Mouse (Mus musculus) lung, embryonic 16.5 days (tissue): ENCODE data around the gene Dtnb. TPM values are rescaled to one million over a fixed set of nuclear protein-coding genes. Genes with fewer than 3 reads are reported as not detected.

Source experiments
- ATAC-seq: fragments of 200-750 bp; cut with Nextera tagmentation; 2 replicates; pipeline ENCODE4 v1.8.0; 2017; ENCODE audit warnings: low read depth, mild to moderate bottlenecking, moderate library complexity
- H3K27ac ChIP-seq: fragments of 300-500 bp; sonication (generic); 2 replicates; pipeline ENCODE4 v1.5.1; 2014; ENCODE audit warnings: mild to moderate bottlenecking, control low read depth, low read length
- H3K27me3 ChIP-seq: fragments of 300-500 bp; sonication (generic); 2 replicates; pipeline ENCODE4 v1.6.1; 2014; ENCODE audit warnings: low read depth, low read length, mixed read lengths; ENCODE audit not compliant: control insufficient read depth, insufficient read depth
- H3K36me3 ChIP-seq: fragments of 300-500 bp; sonication (generic); 2 replicates; pipeline ENCODE4 v1.6.1; 2014; ENCODE audit warnings: low read length; ENCODE audit not compliant: control insufficient read depth, insufficient read depth
- H3K4me1 ChIP-seq: fragments of 300-500 bp; sonication (generic); replicated peaks from 2 replicates; pipeline ENCODE4 v1.6.1; 2014; ENCODE audit warnings: low read length, mixed read lengths; ENCODE audit not compliant: control insufficient read depth, insufficient read depth
- H3K4me2 ChIP-seq: fragments of 300-500 bp; sonication (generic); 2 replicates; pipeline ENCODE4 v1.6.1; 2014; ENCODE audit warnings: low read depth, low read length, control low read depth
- H3K4me3 ChIP-seq: fragments of 300-500 bp; sonication (generic); 2 replicates; pipeline ENCODE4 v1.5.1; 2014; ENCODE audit warnings: mild to moderate bottlenecking, low read length, control low read depth
- H3K9ac ChIP-seq: fragments of 300-500 bp; sonication (generic); 2 replicates; pipeline ENCODE4 v1.6.1; 2014; ENCODE audit warnings: low read length, control low read depth
- H3K9me3 ChIP-seq: fragments of 300-500 bp; sonication (generic); 2 replicates; pipeline ENCODE4 v1.6.1; 2016; ENCODE audit warnings: low read length; ENCODE audit not compliant: control insufficient read depth
- WGBS: fragments of 180-500 bp; shearing (Covaris S2); extraction: QIAGEN DNeasy Blood & Tissue Kit; methylation state at CpG from one replicate; pipeline ENCODE4 v1.1.7; 2014; 5-methylcytosine and 5-hydroxymethylcytosine counted together
- polyA plus RNA-seq: library from polyadenylated mRNA; unstranded; fragments of >200 nt; fragmentation: Nextera tagmentation; extraction: Ambion mirVana; gene quantifications from 2 replicates; pipeline ENCODE4 v1.2.1, GENCODE M21; 2015

Dtnb gene
- polyA plus RNA-seq, 1 experiment from 2014 or later, result 28.2 TPM

- Histone ChIP-seq H3K4me2 (no peak overlapping the region), H3K36me3 (0 out of 2 replicates have a peak, but pooled peaks cover 1% of the 10 kb centered on the region), H3K9ac (no peak overlapping the region), H3K9me3 (no peaks in the 10 kb centered on the region), H3K4me3 (no peak overlapping the region), H3K27me3 (no peaks in the 10 kb centered on the region), H3K27ac (no peak overlapping the region), H3K4me1 (peaks cover 8% of the 10 kb centered on the region)
- ATAC-seq, result no peak
- 79% methylated on average over 4 of the region's 4 CpGs for whole genome bisulfite sequencing
Observed at GRCm38 (mm10) chr12:3747583-3747982, 175.4 kb downstream of the Dtnb start.

DNA sequence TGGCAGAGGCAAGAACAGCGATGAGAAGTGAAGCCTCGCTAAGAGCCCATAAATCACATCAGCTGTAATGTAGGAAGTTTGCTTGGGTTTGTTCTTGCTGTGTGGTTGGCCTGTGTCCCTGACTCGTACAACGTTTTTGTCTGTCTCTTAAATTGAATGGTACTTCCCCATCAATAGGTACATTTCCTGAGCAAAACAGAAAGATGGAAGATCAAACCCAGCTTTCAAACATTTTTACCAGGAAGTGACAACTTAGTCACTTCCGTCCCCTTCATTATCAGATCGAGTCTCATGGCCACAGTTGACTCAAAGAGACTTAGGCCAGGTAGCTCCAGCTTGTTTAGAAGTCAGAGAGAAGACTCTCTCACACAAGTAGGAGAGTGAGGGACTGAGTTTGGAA lies 183.3 kb downstream of the Dtnb start:
- 63% methylated on average over 6 of the region's 6 CpGs for WGBS
- Histone ChIP-seq H3K9ac (no peak overlapping the region), H3K27ac (no peak overlapping the region), H3K9me3 (no peaks in the 10 kb centered on the region), H3K27me3 (no peaks in the 10 kb centered on the region), H3K36me3 (0 out of 2 replicates have a peak, but pooled peaks cover 2% of the 10 kb centered on the region), H3K4me1 (no peaks in the 10 kb centered on the region), H3K4me3 (no peak overlapping the region), H3K4me2 (no peak overlapping the region)
- no peak for ATAC-seq

DNA sequence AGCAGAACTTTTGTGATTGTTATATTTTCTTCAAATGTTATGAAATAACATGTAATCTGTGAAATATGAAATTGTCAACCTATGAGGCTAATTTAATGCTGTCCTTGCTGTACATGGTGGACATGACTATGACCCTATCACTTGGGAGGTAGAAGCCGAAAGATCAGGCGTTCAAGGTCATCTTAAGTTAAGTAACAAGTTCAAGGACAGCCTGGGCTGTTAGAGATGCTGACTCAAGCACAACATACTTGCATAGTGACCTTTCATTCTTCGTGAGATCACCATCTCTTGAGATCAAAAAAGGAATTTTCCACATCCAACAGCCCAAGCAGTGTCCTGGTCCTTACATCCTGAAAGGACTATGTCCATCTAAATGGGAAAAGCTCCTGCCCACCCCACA lies 184.0 kb downstream of the Dtnb start:
- Histone ChIP-seq H3K9ac (no peak overlapping the region), H3K27ac (no peak overlapping the region), H3K4me2 (no peak overlapping the region), H3K4me1 (no peaks in the 10 kb centered on the region), H3K27me3 (no peaks in the 10 kb centered on the region), H3K36me3 (0 out of 2 replicates have a peak, but pooled peaks cover 2% of the 10 kb centered on the region), H3K4me3 (no peak overlapping the region), H3K9me3 (no peaks in the 10 kb centered on the region)
- 84% methylated on average over 3 of the region's 3 CpGs for WGBS
- ATAC-seq, result no peak

GRCm38 (mm10) chr12:3758127-3758526 lies 185.9 kb downstream of the Dtnb start:
- WGBS, result 61% methylated on average over 3 of the region's 3 CpGs
- Histone ChIP-seq H3K27ac (no peak overlapping the region), H3K9me3 (no peaks in the 10 kb centered on the region), H3K36me3 (no peaks in the 10 kb centered on the region), H3K9ac (no peak overlapping the region), H3K4me2 (no peak overlapping the region), H3K4me3 (no peak overlapping the region), H3K27me3 (no peaks in the 10 kb centered on the region), H3K4me1 (no peaks in the 10 kb centered on the region)
- no peak for ATAC-seq

DNA sequence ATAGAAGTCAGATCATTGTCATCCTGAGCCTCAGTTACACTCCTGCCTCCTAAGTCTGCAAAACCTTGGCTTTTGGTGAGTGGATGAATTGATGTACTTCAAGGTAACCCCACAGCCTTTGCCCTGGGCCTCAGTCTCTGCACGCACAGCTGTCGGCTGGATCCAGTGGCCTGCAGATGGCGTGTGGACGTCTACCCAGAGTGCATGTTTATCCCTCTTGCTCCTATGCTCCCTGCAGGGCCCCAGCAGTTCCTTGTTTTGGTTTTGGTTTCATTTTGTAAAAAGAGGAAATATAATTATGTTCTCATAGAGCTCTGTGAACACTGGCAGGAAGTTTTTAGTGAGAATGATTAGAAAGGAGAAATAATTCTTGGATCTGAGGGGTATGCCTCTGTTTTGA lies 187.2 kb downstream of the Dtnb start:
- ATAC-seq, result peak; percentile 91
- H3K27me3 ChIP-seq, result no peaks in the 10 kb centered on the region
- H3K4me2 ChIP-seq, result no peak overlapping the region
- no peaks in the 10 kb centered on the region for H3K9me3 ChIP-seq
- no peak overlapping the region for H3K4me3 ChIP-seq
- 12% methylated on average over 4 of the region's 4 CpGs for WGBS
- H3K4me1 ChIP-seq, result peaks cover 5% of the 10 kb centered on the region; the same call in 1 of the 2 replicates
- no peaks in the 10 kb centered on the region for H3K36me3 ChIP-seq
- peak overlapping the region; percentile 63 for H3K27ac ChIP-seq
- H3K9ac ChIP-seq, result 0 out of 2 replicates have a peak overlapping the region, but pooled peaks have one; percentile 3

- ATAC-seq, result no peak
- H3K4me1 ChIP-seq, result peaks cover 7% of the 10 kb centered on the region; the same call in 1 of the 2 replicates
Observed at GRCm38 (mm10) chr12:3760876-3761590, 188.9 kb downstream of the Dtnb start.

DNA sequence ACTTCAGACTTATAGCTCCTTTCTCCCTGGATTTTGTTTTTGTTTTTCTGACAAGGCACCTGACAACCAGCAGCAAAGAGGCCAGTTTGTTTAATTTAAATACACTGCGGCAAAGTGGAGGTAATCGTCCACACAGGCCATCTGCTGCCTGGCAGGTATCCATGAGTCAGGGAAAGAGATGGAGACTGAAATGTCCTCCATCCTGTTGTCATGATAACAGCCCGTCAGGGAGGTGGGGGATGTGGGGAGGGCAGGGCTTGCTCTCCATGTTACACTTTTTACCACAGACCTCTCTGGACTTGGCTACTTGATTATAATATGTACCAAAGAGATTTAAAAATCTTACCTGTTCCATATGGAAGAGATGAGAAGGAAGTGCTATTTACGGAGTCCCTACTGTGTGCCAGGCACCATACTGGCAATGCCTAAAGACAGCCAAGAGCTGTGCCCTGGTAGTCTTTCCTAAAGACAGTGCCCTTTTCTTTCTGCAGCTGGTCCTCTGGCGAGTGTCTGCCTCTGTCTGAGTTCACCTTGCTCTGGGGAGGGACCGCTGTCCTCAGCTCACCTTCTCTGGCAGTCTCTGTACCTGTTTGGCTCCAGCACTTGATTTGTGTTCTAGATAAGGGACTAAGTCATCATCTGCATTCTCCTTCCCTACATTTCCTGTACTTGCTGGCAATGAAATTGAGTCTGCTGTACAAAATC lies 189.6 kb downstream of the Dtnb start:
- no peaks in the 10 kb centered on the region for H3K9me3 ChIP-seq
- H3K27me3 ChIP-seq, result no peaks in the 10 kb centered on the region
- H3K27ac ChIP-seq, result no peak overlapping the region
- WGBS, result 59% methylated on average over 6 of the region's 6 CpGs
- ATAC-seq, result no peak
- H3K9ac ChIP-seq, result no peak overlapping the region
- no peak overlapping the region for H3K4me2 ChIP-seq
- H3K4me1 ChIP-seq, result peaks cover 7% of the 10 kb centered on the region; the same call in 1 of the 2 replicates
- no peak overlapping the region for H3K4me3 ChIP-seq
- H3K36me3 ChIP-seq, result no peaks in the 10 kb centered on the region

More at GRCm38 (mm10) chr12:3760876-3761590, 188.9 kb downstream of the Dtnb start:
- Histone ChIP-seq H3K27me3 (no peaks in the 10 kb centered on the region), H3K36me3 (no peaks in the 10 kb centered on the region), H3K27ac (no peak overlapping the region), H3K4me3 (no peak overlapping the region), H3K4me2 (no peak overlapping the region), H3K9ac (no peak overlapping the region), H3K9me3 (no peaks in the 10 kb centered on the region)
- 80% methylated on average over 4 of the region's 4 CpGs for WGBS

DNA sequence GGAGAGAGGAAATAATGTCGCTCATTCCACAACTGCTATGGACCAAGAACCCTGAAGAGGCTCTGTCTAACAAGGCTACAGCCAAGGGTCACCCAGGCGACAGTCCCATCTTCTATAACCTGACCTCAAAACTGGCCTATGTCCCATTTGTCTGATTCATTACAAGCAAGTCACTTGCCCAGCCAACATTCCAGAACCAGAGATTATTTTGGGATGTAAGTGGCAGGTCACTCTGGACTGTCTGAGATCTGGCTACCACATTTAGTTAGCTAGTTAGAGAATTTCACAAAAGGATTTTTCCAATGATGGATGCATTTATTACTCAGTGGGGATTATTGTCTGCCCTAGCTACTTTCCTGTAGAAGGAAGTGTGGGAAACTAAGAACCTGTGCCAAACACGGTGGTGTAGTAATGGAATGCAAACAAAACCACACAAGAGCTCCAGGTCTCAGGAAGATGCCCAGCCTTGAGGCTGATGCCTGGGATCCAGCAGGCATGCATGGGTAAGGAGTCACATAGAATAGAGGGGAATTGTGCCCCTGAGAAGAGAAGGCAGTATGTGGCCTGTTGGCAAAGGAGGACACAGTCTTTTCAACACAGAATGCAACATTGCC lies 192.1 kb downstream of the Dtnb start:
- Histone ChIP-seq H3K4me3 (no peak overlapping the region), H3K27me3 (no peaks in the 10 kb centered on the region), H3K4me2 (no peak overlapping the region), H3K36me3 (no peaks in the 10 kb centered on the region), H3K9ac (no peak overlapping the region), H3K27ac (no peak overlapping the region), H3K4me1 (peaks cover 7% of the 10 kb centered on the region; the same call in 1 of the 2 replicates), H3K9me3 (no peaks in the 10 kb centered on the region)
- ATAC-seq, result no peak
- 57% methylated on average over 3 of the region's 3 CpGs for WGBS

DNA sequence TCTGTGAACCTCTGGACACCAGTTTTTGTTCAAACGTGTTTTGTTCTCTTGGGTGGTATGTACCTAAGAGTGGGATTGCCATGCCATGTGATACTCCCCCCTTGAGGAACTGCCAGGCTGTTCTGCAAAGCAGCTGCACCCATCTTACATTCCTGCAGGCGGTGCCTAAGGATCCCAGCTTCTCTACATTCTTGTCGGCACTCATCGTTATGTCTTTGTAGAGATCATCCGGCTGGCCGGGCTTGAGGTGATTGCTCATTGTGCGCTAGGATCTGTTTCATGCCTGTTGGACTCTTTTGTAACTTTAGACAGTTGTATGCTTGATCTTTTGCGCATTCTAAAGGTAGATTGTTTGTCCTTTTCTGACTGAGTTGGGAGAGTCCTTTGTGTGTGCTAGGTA lies 195.2 kb downstream of the Dtnb start:
- Histone ChIP-seq H3K9ac (no peak overlapping the region), H3K4me3 (no peak overlapping the region), H3K4me1 (peaks cover 7% of the 10 kb centered on the region; the same call in 1 of the 2 replicates), H3K27me3 (no peaks in the 10 kb centered on the region), H3K36me3 (no peaks in the 10 kb centered on the region), H3K4me2 (no peak overlapping the region), H3K27ac (no peak overlapping the region), H3K9me3 (no peaks in the 10 kb centered on the region)
- 68% methylated on average over 8 of the region's 8 CpGs for WGBS
- no peak for ATAC-seq
